Mouse (Mus musculus): Measurements from ENCODE around the gene Mbd3.

Mbd3 gene

GRCm38 (mm10) chr10:80384115-80384639 is 15.2 kb downstream of the Mbd3 start:
- in situ Hi-C loops (cut with MboI; ENCODE audit: low pct_unique_long_range_greater_than_20kb in 1 of 2, low sequenced_read_pairs in 2 of 2, unreplicated experiment in 1 of 2): no loop called here

GRCm38 (mm10) chr10:80383431-80383830 is 15.9 kb downstream of the Mbd3 start:
- in situ Hi-C loops (cut with MboI; ENCODE audit: low pct_unique_long_range_greater_than_20kb in 1 of 2, low sequenced_read_pairs in 2 of 2, unreplicated experiment in 1 of 2): no loop called here

- in situ Hi-C loops (cut with MboI; ENCODE audit: low pct_unique_long_range_greater_than_20kb in 1 of 2, low sequenced_read_pairs in 2 of 2, unreplicated experiment in 1 of 2): no loop called here
Observed at GRCm38 (mm10) chr10:80382641-80383365, 16.5 kb downstream of the Mbd3 start.

DNA sequence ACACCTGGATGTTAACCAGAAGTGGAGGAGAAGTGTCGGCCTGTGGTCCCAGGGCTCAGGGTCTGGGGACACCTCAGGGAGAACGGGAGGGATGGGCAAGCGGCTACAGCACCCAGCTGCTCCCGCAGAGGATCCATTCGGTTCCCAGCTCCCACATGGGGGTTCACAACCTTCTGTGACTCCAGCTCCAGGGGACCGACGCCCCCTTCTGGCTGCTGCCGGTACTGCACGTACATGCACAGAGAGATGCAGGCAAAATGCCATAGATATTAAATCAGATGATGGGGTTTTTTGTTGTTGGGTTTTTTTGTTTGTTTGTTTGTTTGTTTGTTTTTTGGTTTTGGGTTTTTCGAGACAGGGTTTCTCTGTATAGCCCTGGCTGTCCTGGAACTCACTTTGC is 21.6 kb downstream of the Mbd3 start:
- in situ Hi-C loops (cut with MboI; ENCODE audit: low pct_unique_long_range_greater_than_20kb in 1 of 2, low sequenced_read_pairs in 2 of 2, unreplicated experiment in 1 of 2): no loop called here

DNA sequence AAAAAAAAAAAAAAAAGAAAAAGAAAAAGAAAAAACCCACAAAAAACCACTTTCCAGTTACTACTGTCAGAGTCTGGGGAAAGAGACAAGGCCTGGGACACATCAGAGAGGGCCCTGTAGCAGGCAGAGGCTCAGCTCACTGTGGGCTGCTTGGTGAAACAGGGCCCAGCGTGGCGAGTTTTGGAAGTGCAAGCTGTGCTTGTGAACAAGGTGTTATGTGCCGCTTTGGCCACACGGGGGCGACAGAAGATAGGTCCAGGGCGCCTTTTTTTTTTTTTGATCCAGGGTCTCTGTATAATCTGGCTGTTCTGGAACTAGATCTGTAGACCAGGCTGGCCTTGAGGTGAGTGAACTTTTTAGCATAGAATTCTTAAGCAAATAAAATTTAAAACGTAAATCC is 23.2 kb downstream of the Mbd3 start:
- in situ Hi-C loops (cut with MboI; ENCODE audit: low pct_unique_long_range_greater_than_20kb in 1 of 2, low sequenced_read_pairs in 2 of 2, unreplicated experiment in 1 of 2): no loop called here

- in situ Hi-C loops (cut with MboI; ENCODE audit: low pct_unique_long_range_greater_than_20kb in 1 of 2, low sequenced_read_pairs in 2 of 2, unreplicated experiment in 1 of 2): loop anchor here in 1 of 2 experiments (5.0 to 25.0 kb wide), 2 partner anchors 133 to 187 kb away; partner anchors contain the start of gene Efna2
Observed at GRCm38 (mm10) chr10:80374063-80374462, 25.3 kb downstream of the Mbd3 start.

- in situ Hi-C loops (cut with MboI; ENCODE audit: low pct_unique_long_range_greater_than_20kb in 1 of 2, low sequenced_read_pairs in 2 of 2, unreplicated experiment in 1 of 2): loop anchor here in 1 of 2 experiments (5.0 to 25.0 kb wide), 2 partner anchors 135 to 185 kb away; partner anchors contain the start of gene Efna2
Observed at GRCm38 (mm10) chr10:80372706-80373105, 26.6 kb downstream of the Mbd3 start.

GRCm38 (mm10) chr10:80371983-80372382 is 27.4 kb downstream of the Mbd3 start:
- in situ Hi-C loops (cut with MboI; ENCODE audit: low pct_unique_long_range_greater_than_20kb in 1 of 2, low sequenced_read_pairs in 2 of 2, unreplicated experiment in 1 of 2): loop anchor here in 1 of 2 experiments (5.0 to 25.0 kb wide), 2 partner anchors 135 to 185 kb away; partner anchors contain the start of gene Efna2

DNA sequence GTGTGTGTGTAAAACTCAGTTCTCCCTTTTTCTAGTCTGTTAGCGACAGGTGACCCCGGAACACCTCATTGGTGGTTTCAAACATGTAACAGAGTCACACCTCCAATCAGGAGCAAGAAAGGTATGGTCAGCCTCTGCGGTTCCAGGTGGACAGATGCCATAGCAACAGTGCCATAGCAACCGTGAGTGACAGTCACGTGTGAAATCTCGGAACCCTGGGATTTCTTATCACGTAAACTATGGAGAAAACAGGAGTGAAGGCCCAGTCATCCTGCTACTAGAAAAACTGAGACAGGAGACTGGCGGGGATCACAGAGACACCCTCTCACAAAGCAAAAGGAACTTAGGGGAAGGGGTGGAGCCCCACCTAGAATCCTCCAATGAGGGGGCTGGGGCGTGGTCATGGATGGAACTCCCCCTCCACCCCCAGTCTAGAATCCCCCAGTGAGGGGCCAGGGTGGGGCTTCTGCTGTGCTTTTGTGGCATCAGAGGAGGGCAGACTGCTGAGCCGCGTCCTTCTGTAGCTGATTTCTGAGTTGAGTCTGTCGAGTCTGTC is 27.9 kb downstream of the Mbd3 start:
- in situ Hi-C loops (cut with MboI; ENCODE audit: low pct_unique_long_range_greater_than_20kb in 1 of 2, low sequenced_read_pairs in 2 of 2, unreplicated experiment in 1 of 2): loop anchor here in 1 of 2 experiments (5.0 to 25.0 kb wide), 2 partner anchors 136 to 184 kb away; partner anchors contain the start of gene Efna2

DNA sequence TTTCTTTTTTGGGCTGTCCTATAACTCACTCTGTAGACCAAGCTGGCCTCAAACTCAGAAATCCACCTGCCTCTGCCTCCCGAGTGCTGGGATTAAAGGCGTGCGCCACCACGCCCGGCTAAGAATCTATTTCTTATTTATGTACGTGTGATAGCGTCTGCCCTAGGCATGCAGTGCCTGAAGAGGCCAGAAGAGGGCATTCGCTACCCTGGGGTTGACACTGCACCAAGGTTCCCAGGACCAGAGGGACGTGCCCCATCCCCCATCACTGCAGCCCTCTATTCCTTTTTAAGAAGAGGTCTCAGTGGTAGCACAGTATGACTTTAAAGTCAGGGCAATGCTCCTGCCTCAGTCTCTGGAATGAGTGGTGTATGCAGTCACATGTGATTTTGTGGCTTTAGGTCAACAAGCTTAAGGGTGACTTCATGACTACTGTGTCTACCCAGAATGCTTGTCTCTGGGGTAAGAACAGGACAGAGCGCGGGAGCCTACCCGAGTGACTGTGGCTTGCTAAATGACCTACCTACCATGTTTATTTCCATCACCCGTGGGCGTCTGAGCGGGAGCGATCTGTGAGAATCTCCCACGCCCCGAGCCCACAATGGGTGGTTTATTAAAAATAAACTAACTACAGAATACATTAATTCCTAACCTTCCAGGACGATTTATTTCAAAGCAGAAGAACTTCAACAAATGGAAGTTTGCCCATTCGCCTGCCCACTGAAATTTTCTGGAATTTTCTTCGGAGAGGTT is 29.2 kb downstream of the Mbd3 start:
- in situ Hi-C loops (cut with MboI; ENCODE audit: low pct_unique_long_range_greater_than_20kb in 1 of 2, low sequenced_read_pairs in 2 of 2, unreplicated experiment in 1 of 2): loop anchor here in 1 of 2 experiments (5.0 to 25.0 kb wide), 2 partner anchors 137 to 183 kb away; partner anchors contain the start of gene Efna2

DNA sequence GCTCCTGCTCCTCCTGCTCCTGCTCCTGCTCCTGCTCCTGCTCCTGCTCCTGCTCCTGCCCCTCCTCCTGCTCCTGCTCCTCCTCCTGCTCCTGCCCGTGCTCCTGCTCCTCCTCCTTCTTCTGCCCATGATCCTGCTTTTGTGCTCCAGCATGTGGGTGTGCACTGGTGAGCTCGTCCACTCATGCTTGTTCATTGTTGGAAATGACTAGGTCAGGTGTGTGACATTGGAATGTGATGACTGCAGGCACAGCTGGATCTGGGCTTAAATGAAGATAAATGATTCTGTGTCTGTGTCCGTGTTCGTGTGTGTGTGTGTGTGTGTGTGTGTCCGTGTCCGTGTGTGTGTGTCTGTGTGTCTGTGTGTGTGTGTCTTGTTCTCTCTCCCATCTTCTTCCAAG is 31.0 kb downstream of the Mbd3 start:
- in situ Hi-C loops (cut with MboI; ENCODE audit: low pct_unique_long_range_greater_than_20kb in 1 of 2, low sequenced_read_pairs in 2 of 2, unreplicated experiment in 1 of 2): loop anchor here in 1 of 2 experiments (25.0 kb wide), 1 partner anchor 181 kb away; the partner anchor contains the start of gene Efna2

DNA sequence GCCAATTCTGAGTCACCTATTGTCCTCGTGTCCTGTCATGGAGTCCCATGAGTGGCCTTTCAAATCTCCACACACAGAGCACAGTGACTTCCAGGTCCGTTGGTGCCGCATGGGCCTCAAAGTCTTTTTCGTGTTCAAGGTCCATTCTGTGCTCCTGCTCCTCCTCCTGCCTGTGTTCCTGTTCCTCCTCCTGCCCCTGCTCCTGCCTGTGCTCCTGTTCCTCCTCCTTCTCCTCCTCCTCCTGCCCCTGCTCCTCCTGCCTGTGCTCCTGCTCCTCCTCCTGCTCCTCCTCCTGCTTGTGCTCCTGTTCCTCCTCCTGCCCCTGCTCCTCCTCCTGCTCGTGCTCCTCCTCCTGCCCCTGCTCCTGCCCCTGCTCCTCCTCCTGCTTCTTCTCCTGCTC is 31.4 kb downstream of the Mbd3 start:
- in situ Hi-C loops (cut with MboI; ENCODE audit: low pct_unique_long_range_greater_than_20kb in 1 of 2, low sequenced_read_pairs in 2 of 2, unreplicated experiment in 1 of 2): loop anchor here in 1 of 2 experiments (25.0 kb wide), 1 partner anchor 181 kb away; the partner anchor contains the start of gene Efna2

DNA sequence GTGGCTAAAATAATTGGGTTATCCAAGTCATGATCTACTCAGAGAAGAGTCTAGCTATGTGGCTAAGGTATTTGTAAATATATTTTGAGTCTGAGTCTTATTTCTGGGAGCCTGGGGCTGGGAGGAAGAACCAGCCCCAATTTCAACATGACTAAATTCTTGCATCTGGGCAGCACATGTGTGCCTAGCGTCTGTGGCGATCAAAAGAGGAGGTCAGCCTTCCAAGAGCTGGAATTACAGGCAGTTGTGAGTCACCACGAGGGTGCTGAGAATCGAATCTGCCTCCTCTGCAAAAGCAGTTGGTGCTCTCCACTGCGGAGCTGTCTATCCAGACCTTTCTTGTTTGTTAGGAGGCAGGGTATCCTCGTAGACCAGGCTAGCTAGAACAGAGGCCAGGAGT is 33.6 kb downstream of the Mbd3 start:
- in situ Hi-C loops (cut with MboI; ENCODE audit: low pct_unique_long_range_greater_than_20kb in 1 of 2, low sequenced_read_pairs in 2 of 2, unreplicated experiment in 1 of 2): loop anchor here in 1 of 2 experiments (25.0 kb wide), 1 partner anchor 178 kb away; the partner anchor contains the start of gene Efna2

DNA sequence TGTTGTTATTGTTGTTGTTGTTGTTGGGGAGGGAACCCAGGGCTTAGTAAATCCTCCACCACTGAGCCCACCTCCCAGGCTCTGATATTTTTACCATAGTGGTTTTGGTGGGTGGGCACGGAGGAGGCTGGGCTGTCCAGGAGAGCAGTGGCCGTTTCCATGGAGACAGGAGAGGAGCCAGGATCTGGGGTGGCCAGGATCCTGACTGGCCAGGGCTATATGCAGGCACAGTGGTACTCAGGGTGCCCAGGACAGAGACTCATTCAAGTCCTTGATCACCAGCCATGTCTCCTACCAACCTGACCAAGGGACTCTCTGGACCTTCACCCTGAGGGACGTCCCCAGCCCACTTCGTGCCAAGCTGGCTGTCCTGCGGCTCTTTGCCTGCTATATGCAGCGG is 35.6 kb downstream of the Mbd3 start:
- in situ Hi-C loops (cut with MboI; ENCODE audit: low pct_unique_long_range_greater_than_20kb in 1 of 2, low sequenced_read_pairs in 2 of 2, unreplicated experiment in 1 of 2): loop anchor here in 1 of 2 experiments (25.0 kb wide), 1 partner anchor 176 kb away; the partner anchor contains the start of gene Efna2

GRCm38 (mm10) chr10:80357994-80358639 is 41.2 kb downstream of the Mbd3 start:
- in situ Hi-C loops (cut with MboI; ENCODE audit: low pct_unique_long_range_greater_than_20kb in 1 of 2, low sequenced_read_pairs in 2 of 2, unreplicated experiment in 1 of 2): loop anchor here in 1 of 2 experiments (25.0 kb wide), 1 partner anchor 171 kb away; the partner anchor contains the start of gene Efna2

GRCm38 (mm10) chr10:80357336-80357735 is 42.0 kb downstream of the Mbd3 start:
- in situ Hi-C loops (cut with MboI; ENCODE audit: low pct_unique_long_range_greater_than_20kb in 1 of 2, low sequenced_read_pairs in 2 of 2, unreplicated experiment in 1 of 2): loop anchor here in 1 of 2 experiments (25.0 kb wide), 1 partner anchor 170 kb away; the partner anchor contains the start of gene Efna2

GRCm38 (mm10) chr10:80356737-80357136 is 42.6 kb downstream of the Mbd3 start:
- in situ Hi-C loops (cut with MboI; ENCODE audit: low pct_unique_long_range_greater_than_20kb in 1 of 2, low sequenced_read_pairs in 2 of 2, unreplicated experiment in 1 of 2): loop anchor here in 1 of 2 experiments (25.0 kb wide), 1 partner anchor 169 kb away; the partner anchor contains the start of gene Efna2

Data from mouse embryonic stem cell (cell line).